In genomic region chr6:96071567-96071966, GRCm38 (mm10) we compare ENCODE assay signal across 21 mouse cellular contexts. TPM values are rescaled to one million over a fixed set of nuclear protein-coding genes. Genes with fewer than 3 reads are reported as not detected.
"Had no signal": no experiment of that assay in that cellular context is flagged by ENCODE, and none has a peak within 500 bp of the region (broad histone marks: within the 10 kb centered on the region; RNA-seq: fewer than 3 reads in every experiment).

No protein-coding gene starts in this region.

- H3K4me1 ChIP-seq: kidney, embryonic 15.5 days; limb, embryonic 12.5 days; limb, embryonic 15.5 days; midbrain, embryonic 12.5 days; midbrain, embryonic 15.5 days had no signal

- H3K27ac ChIP-seq: kidney, embryonic 15.5 days; limb, embryonic 12.5 days; limb, embryonic 15.5 days; liver, embryonic 14.5 days; macrophage; midbrain, embryonic 12.5 days; midbrain, embryonic 15.5 days; stomach, postnatal 0 days had no signal

- ATAC-seq: liver, postnatal 0 days; lung, postnatal 0 days; midbrain, embryonic 15.5 days had no signal

- H3K9ac ChIP-seq: kidney, embryonic 15.5 days; limb, embryonic 12.5 days; limb, embryonic 15.5 days; liver, embryonic 14.5 days; liver, postnatal 0 days; lung, embryonic 14.5 days; midbrain, embryonic 12.5 days; midbrain, embryonic 15.5 days had no signal

- H3K36me3 ChIP-seq: kidney, embryonic 15.5 days; limb, embryonic 12.5 days; limb, embryonic 15.5 days; midbrain, embryonic 12.5 days; midbrain, embryonic 15.5 days had no signal

- H3K27me3 ChIP-seq: kidney, embryonic 15.5 days; limb, embryonic 12.5 days; limb, embryonic 15.5 days; midbrain, embryonic 12.5 days; midbrain, embryonic 15.5 days had no signal

- H3K9me3 ChIP-seq: kidney, embryonic 15.5 days; limb, embryonic 12.5 days; limb, embryonic 15.5 days; midbrain, embryonic 12.5 days; midbrain, embryonic 15.5 days had no signal

- H3K4me2 ChIP-seq: kidney, embryonic 15.5 days; limb, embryonic 12.5 days; limb, embryonic 15.5 days; liver, embryonic 11.5 days; lung, embryonic 14.5 days; midbrain, embryonic 12.5 days; midbrain, embryonic 15.5 days had no signal

- H3K4me3 ChIP-seq: kidney, embryonic 15.5 days; limb, embryonic 12.5 days; limb, embryonic 15.5 days; midbrain, embryonic 12.5 days; midbrain, embryonic 15.5 days had no signal

- DNase-seq: kidney, adult 8-10 months; kidney, postnatal 10 days; kidney, postnatal 36 days; left cerebral cortex, postnatal 4 days; liver, postnatal 0 days; lung, embryonic 14.5 days; right cerebral cortex, postnatal 14 days; right cerebral cortex, postnatal 4 days; thymus, postnatal 25 days had no signal

RNA-seq across cellular contexts. Expression of gene Fam19a1, which starts 41.4 kb away (rescaled TPM):
- total RNA-seq: megakaryocyte, adult 5-6 weeks; monocyte, adult 5-6 weeks had no signal
- polyA plus RNA-seq: liver, embryonic 14.5 days; liver, postnatal 0 days; macrophage had no signal
